In genomic region chr6:34486071-34486626, GRCm38 (mm10) we compare ENCODE assay signal across 10 mouse cellular contexts. TPM values are rescaled to one million over a fixed set of nuclear protein-coding genes. Genes with fewer than 3 reads are reported as not detected.
DNase-seq lines count a peak whose midpoint lies in the region; ATAC-seq and TF ChIP-seq lines count a peak whose summit lies in the region.
"Had no signal": no experiment of that assay in that cellular context is flagged by ENCODE, and none has a peak within 500 bp of the region (broad histone marks: within the 10 kb centered on the region; RNA-seq: fewer than 3 reads in every experiment).

No protein-coding gene starts in this region.

- H3K9me3 ChIP-seq in embryonic facial prominence, embryonic 13.5 days: no peaks in the 10 kb centered on the region

- no peak overlapping the region for H3K4me2 ChIP-seq in embryonic facial prominence, embryonic 13.5 days
- H3K4me2 ChIP-seq: midbrain, embryonic 13.5 days had no signal

- H3K27me3 ChIP-seq in embryonic facial prominence, embryonic 13.5 days: no peaks in the 10 kb centered on the region
- H3K27me3 ChIP-seq: midbrain, embryonic 13.5 days had no signal

- no peak overlapping the region for H3K4me3 ChIP-seq in layer of hippocampus, adult 2 months
- H3K4me3 ChIP-seq in embryonic facial prominence, embryonic 13.5 days: no peak overlapping the region
- H3K4me3 ChIP-seq: midbrain, embryonic 13.5 days had no signal

- TF ChIP-seq CTCF in layer of hippocampus, adult 2 months (conservative IDR thresholded peaks at IDR 0.05): no peak

- no peak overlapping the region for H3K9ac ChIP-seq in embryonic facial prominence, embryonic 13.5 days
- H3K9ac ChIP-seq: midbrain, embryonic 13.5 days had no signal

- peak; percentile 19 for DNase-seq in cerebellum, adult 11 months
- DNase-seq in cerebellum, adult 11-12 months: no peak
- no peak for DNase-seq in layer of hippocampus, adult 2 months (ENCODE audit: low spot score in 2 of 2)
- no peak for DNase-seq in layer of hippocampus, postnatal 36 days
- DNase-seq in right cerebral cortex, postnatal 25 days: no peak
- no peak for DNase-seq in urinary bladder, postnatal 25 days (ENCODE audit: low spot score)

- WGBS in embryonic facial prominence, embryonic 13.5 days: 77% methylated on average over 14 of the region's 14 CpGs

- peaks cover 19% of the 10 kb centered on the region for H3K36me3 ChIP-seq in embryonic facial prominence, embryonic 13.5 days

- H3K4me1 ChIP-seq in embryonic facial prominence, embryonic 13.5 days: peaks cover 13% of the 10 kb centered on the region; the same call in 1 of the 2 replicates

- H3K27ac ChIP-seq in layer of hippocampus, adult 2 months: peak overlapping the region; percentile 21; the same call in 1 of the 2 replicates
- H3K27ac ChIP-seq in embryonic facial prominence, embryonic 13.5 days: 0 out of 2 replicates have a peak overlapping the region, but pooled peaks have one; percentile 4
- H3K27ac ChIP-seq: midbrain, embryonic 13.5 days had no signal

- ATAC-seq in embryonic facial prominence, embryonic 13.5 days (ENCODE audit: insufficient number of reproducible peaks, insufficient read depth, low FRiP score, low TSS enrichment, low read depth): no peak
- ATAC-seq in megakaryocyte progenitor cell, adult 5-6 weeks (replicated peaks; ENCODE audit: poor library complexity): peak; percentile 96
- ATAC-seq: inflammation-experienced regulatory T-cells, adult 6 months; midbrain, embryonic 13.5 days had no signal

RNA-seq across cellular contexts. Expression of gene Bpgm, which starts 10.1 kb away (rescaled TPM):
- total RNA-seq in layer of hippocampus, adult 2 months (2021): 10 to 100 TPM; 69.8 to 70.9 TPM
- total RNA-seq in layer of hippocampus, postnatal 36 days (2021): 10 to 100 TPM; 65.7 to 69.3 TPM
- 42.9 and 49.6 TPM in 2 replicates for polyA plus RNA-seq in embryonic facial prominence, embryonic 13.5 days (2015; fragmentation: Nextera tagmentation; extraction: Ambion mirVana)
- 4.2 and 4.7 TPM in 2 replicates for total RNA-seq in megakaryocyte progenitor cell, adult 5-6 weeks (2015)
- total RNA-seq in megakaryocyte progenitor cell, adult 5-6 weeks (2017): 16.9 and 18.4 TPM in 2 replicates
